Mouse (Mus musculus) liver, embryonic 14.5 days (tissue): ENCODE data around the gene Drosha. TPM values are rescaled to one million over a fixed set of nuclear protein-coding genes. Genes with fewer than 3 reads are reported as not detected.

ENCODE experiments used
- ATAC-seq: fragments of 200-750 bp; cut with Nextera tagmentation; 2 replicates; pipeline ENCODE4 v1.8.0; 2017; ENCODE audit warnings: moderate number of reproducible peaks, mild to moderate bottlenecking, moderate library complexity; ENCODE audit not compliant: insufficient read depth
- DNase-seq, 3 experiments: peaks; one replicate each; pipeline ENCODE4 v3.0.0-alpha.2; 2012 to 2013; ENCODE audit warnings: low read depth in 3 of 3, low spot score in 3 of 3
- H3K27ac ChIP-seq: fragments of 300-500 bp; sonication (generic); 2 replicates; pipeline ENCODE4 v1.5.1; 2014; ENCODE audit warnings: moderate library complexity, mild to moderate bottlenecking, control low read depth, inconsistent platforms
- H3K27me3 ChIP-seq: fragments of 300-500 bp; sonication (generic); 2 replicates; pipeline ENCODE4 v1.6.1; 2014; ENCODE audit warnings: mild to moderate bottlenecking, low read length, moderate library complexity; ENCODE audit not compliant: control insufficient read depth, insufficient read depth
- H3K36me3 ChIP-seq: fragments of 300-500 bp; sonication (generic); replicated peaks from 2 replicates; pipeline ENCODE4 v1.6.1; 2014; ENCODE audit warnings: low read depth; ENCODE audit not compliant: control insufficient read depth, insufficient read depth
- H3K4me1 ChIP-seq, 2 experiments: fragments of 200-500 bp in 1 of 2; fragments of 300-500 bp in 1 of 2; sonication (generic) in 1 of 2; replicated peaks; 2 replicates each; pipeline ENCODE4 v1.6.1; 2012 to 2014; ENCODE audit warnings: antibody characterized with exemption in 1 of 2, inconsistent platforms in 1 of 2, low read length in 1 of 2; ENCODE audit not compliant: control insufficient read depth in 2 of 2, insufficient read depth in 2 of 2
- H3K4me2 ChIP-seq: fragments of 300-500 bp; sonication (generic); 2 replicates; pipeline ENCODE4 v1.6.1; 2014; ENCODE audit warnings: low read depth, mild to moderate bottlenecking, control low read depth, moderate library complexity
- H3K4me3 ChIP-seq, 2 experiments: fragments of 200-500 bp in 1 of 2; fragments of 300-500 bp in 1 of 2; sonication (generic) in 1 of 2; 2 replicates each; pipeline ENCODE4 v1.5.1; 2012 to 2014; ENCODE audit warnings: low read depth in 2 of 2, low read length in 2 of 2, mild to moderate bottlenecking in 2 of 2, control low read depth in 1 of 2, inconsistent platforms in 1 of 2, moderate library complexity in 1 of 2; ENCODE audit not compliant: insufficient read depth in 1 of 2
- H3K9ac ChIP-seq: fragments of 300-500 bp; sonication (generic); replicated peaks from 2 replicates; pipeline ENCODE4 v1.6.1; 2014; ENCODE audit warnings: mild to moderate bottlenecking, control low read depth, moderate library complexity
- H3K9me3 ChIP-seq: fragments of 300-500 bp; sonication (generic); 2 replicates; pipeline ENCODE4 v1.6.1; 2016; ENCODE audit warnings: low read length, mixed read lengths; ENCODE audit not compliant: control insufficient read depth
- CTCF ChIP-seq: IDR thresholded peaks from 2 replicates; pipeline ENCODE4 v1.5.1; 2016; ENCODE audit warnings: antibody characterized with exemption, low read depth, control low read depth
- EP300 ChIP-seq: IDR thresholded peaks from 2 replicates; pipeline ENCODE4 v1.6.1; 2016; ENCODE audit warnings: antibody characterized with exemption, low read depth
- WGBS: fragments of 180-500 bp; shearing (Covaris S2); extraction: QIAGEN DNeasy Blood & Tissue Kit; methylation state at CpG from one replicate; pipeline ENCODE4 v1.1.7; 2014; ENCODE audit not compliant: insufficient replicate concordance; 5-methylcytosine and 5-hydroxymethylcytosine counted together
- polyA plus RNA-seq, 2 experiments: library from polyadenylated mRNA; depleted of rRNA in 1 of 2; stranded (reverse) in 1 of 2; unstranded in 1 of 2; fragments of >200 nt; fragmentation: Nextera tagmentation in 1 of 2; extraction: Ambion mirVana in 1 of 2; gene quantifications; 2 replicates each; pipeline versions ENCODE4 v1.2.1 to v1.2.3; 2012 to 2014

Drosha gene
- polyA plus RNA-seq, 2 experiments: 8.8 to 13.5 TPM

DNA sequence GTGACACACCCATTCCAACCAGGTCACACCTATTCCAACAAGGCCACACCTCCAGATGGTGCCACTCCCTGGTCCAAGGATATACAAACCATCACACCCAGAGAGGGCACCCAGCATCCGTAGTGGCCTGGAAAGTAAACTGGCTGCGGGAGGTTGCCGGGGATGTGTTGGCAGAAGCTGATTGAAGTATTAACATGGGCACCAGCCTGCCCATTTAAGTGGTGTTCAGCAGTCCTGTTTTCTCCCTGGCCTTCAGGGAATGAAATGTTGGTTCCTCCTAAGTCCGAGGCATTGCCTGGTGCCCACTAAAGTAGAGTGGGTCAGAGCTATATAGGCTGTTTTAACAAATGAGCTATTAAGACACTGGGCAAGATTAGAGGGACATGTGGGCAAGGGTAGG is 8.0 kb downstream of the Drosha start:
- H3K9ac ChIP-seq: no peak overlapping the region
- peaks cover 3 to 13% of the 10 kb centered on the region in 2 experiments; a peak in 3 of 4 replicates for H3K4me1 ChIP-seq
- no peak for TF ChIP-seq EP300
- no peak for TF ChIP-seq CTCF
- no peak overlapping the region for H3K27ac ChIP-seq
- DNase-seq (no peak), ATAC-seq (peak; percentile 41)
- no peaks in the 10 kb centered on the region for H3K27me3 ChIP-seq
- H3K9me3 ChIP-seq: no peaks in the 10 kb centered on the region
- H3K4me2 ChIP-seq: no peak overlapping the region
- H3K4me3 ChIP-seq: no peak overlapping the region
- peaks cover 40% of the 10 kb centered on the region for H3K36me3 ChIP-seq
- 95% methylated on average over 4 of the region's 4 CpGs for WGBS

DNA sequence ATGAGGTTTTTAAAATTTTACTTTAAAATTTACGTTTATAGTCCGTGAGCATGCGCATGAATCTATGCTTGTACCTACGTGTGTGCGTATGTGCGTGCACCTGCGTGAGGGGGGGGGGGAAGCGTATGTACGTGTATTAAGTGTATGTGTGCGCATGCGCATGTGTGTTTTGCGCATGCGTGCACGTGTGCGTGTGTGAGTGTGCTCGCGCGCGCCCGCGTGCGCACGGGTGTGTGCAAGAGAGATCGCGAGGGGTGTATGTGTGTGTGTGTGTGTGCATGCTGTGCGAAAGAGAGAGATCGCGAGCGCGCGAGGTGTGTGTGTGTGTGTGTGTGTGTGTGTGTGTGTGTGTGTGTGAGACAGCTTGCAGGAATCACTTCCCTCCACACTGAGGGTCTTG is 8.8 kb downstream of the Drosha start:
- WGBS: 95% methylated on average over 31 of the region's 31 CpGs
- 0 out of 2 replicates have a peak, but pooled peaks have one; percentile 10 for ATAC-seq
- no peak for DNase-seq
- Histone ChIP-seq H3K9ac (no peak overlapping the region), H3K4me3 (no peak overlapping the region), H3K27ac (no peak overlapping the region), H3K4me1 (peaks cover 3 to 13% of the 10 kb centered on the region in 2 experiments; a peak in 3 of 4 replicates), H3K4me2 (no peak overlapping the region), H3K27me3 (no peaks in the 10 kb centered on the region), H3K36me3 (peaks cover 40% of the 10 kb centered on the region), H3K9me3 (no peaks in the 10 kb centered on the region)
- no peak for TF ChIP-seq EP300
- TF ChIP-seq CTCF: no peak

DNA sequence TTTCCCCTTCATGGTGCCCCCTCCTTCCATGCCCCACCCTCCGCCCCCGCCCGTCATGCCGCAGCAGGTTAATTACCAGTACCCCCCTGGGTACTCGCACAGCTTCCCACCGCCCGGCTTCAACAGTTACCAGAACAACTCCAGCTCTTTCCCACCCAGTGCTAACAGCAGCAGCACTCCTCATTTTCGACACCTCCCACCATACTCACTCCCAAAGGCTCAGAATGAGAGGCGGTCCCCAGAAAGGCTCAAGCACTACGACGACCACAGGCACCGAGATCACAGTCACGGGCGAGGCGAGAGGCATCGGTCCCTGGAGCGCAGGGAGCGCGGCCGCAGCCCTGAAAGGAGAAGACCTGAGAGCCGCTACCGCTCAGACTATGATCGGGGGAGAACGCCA is 9.6 kb downstream of the Drosha start:
- WGBS: 94% methylated on average over 24 of the region's 24 CpGs
- H3K36me3 ChIP-seq: peaks cover 37% of the 10 kb centered on the region

DNA sequence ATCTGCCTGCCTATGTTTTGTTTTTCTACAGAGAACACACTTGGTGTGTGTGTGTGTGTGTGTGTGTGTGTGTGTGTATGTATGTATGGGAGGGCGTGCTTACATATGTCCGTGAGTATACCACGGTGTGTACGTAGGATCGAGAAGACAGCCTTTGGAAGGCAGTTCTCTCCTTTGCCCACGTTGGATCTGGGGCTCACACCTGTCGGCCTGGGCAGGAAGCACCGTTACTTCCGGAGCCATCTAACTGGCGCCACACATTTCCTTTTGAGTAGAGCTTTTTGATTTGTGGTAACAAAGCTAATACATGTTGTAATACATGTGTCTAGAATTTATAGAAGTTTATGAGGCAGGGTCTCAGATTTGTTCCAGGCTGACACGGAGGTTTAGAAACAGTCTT is 16.1 kb downstream of the Drosha start:
- 84% methylated on average over 11 of the region's 11 CpGs for WGBS
- no peaks in the 10 kb centered on the region for H3K4me1 ChIP-seq
- no peak overlapping the region for H3K27ac ChIP-seq
- H3K9me3 ChIP-seq: no peaks in the 10 kb centered on the region
- H3K9ac ChIP-seq: no peak overlapping the region
- no peak for DNase-seq
- no peak overlapping the region for H3K4me3 ChIP-seq
- TF ChIP-seq CTCF: no peak
- no peak for TF ChIP-seq EP300
- no peak overlapping the region for H3K4me2 ChIP-seq
- peaks cover 53% of the 10 kb centered on the region for H3K36me3 ChIP-seq
- H3K27me3 ChIP-seq: no peaks in the 10 kb centered on the region
- ATAC-seq: no peak

More for the DNA sequence above, 9.6 kb downstream of the Drosha start:
- Histone ChIP-seq H3K4me1 (peaks cover 3 to 11% of the 10 kb centered on the region in 2 experiments; a peak in 3 of 4 replicates), H3K27me3 (no peaks in the 10 kb centered on the region), H3K4me3 (no peak overlapping the region), H3K9me3 (no peaks in the 10 kb centered on the region), H3K4me2 (no peak overlapping the region), H3K27ac (no peak overlapping the region), H3K9ac (no peak overlapping the region)
- ATAC-seq: no peak
- TF ChIP-seq EP300 (no peak), CTCF (no peak)
- DNase-seq: no peak

DNA sequence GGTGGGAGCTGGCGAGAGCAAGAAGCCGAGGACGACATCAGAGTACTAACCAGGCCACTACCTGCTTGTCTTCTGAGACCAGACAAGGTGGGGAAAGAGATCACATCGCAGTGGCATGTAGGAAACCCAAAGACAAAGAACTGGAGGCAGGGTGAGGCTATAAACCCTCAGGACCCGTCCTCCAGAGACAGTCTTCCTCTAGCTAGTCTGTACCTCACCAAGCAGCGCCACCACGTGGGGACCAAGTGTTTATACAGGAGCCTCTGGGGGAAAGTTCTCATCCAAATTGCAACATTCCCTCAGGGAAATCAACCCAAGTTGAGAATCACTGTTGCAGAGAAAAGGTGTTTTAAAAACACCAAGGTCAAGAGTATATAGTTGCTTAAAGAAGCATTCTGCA is 18.2 kb downstream of the Drosha start:
- 77% methylated on average over 7 of the region's 7 CpGs for WGBS
- no peaks in the 10 kb centered on the region for H3K9me3 ChIP-seq
- TF ChIP-seq EP300: no peak
- TF ChIP-seq CTCF: peak; percentile 53
- DNase-seq: no peak
- ATAC-seq: no peak
- H3K27me3 ChIP-seq: no peaks in the 10 kb centered on the region
- no peak overlapping the region for H3K4me3 ChIP-seq
- H3K27ac ChIP-seq: no peak overlapping the region
- H3K4me2 ChIP-seq: no peak overlapping the region
- H3K4me1 ChIP-seq: no peaks in the 10 kb centered on the region
- peaks cover 47% of the 10 kb centered on the region for H3K36me3 ChIP-seq
- H3K9ac ChIP-seq: no peak overlapping the region
